16 mouse cellular contexts compared by ENCODE assay signal in genomic region chr1:134942898-134943297, GRCm38 (mm10).
"Had no signal": no experiment of that assay in that cellular context is flagged by ENCODE, and none has a peak within 500 bp of the region (broad histone marks: within the 10 kb centered on the region; RNA-seq: fewer than 3 reads in every experiment).

No protein-coding gene starts in this region.

- H3K4me2 ChIP-seq: neural tube, embryonic 13.5 days; neural tube, embryonic 15.5 days; stomach, embryonic 15.5 days had no signal

- H3K4me3 ChIP-seq: neural tube, embryonic 13.5 days; neural tube, embryonic 15.5 days; stomach, embryonic 15.5 days had no signal

- H3K27ac ChIP-seq: neural tube, embryonic 13.5 days; neural tube, embryonic 15.5 days; stomach, embryonic 15.5 days; stomach, postnatal 0 days had no signal

- DNase-seq: retina, postnatal 1 day; right cerebral cortex, adult 18-20 months; right cerebral cortex, postnatal 14 days; right cerebral cortex, postnatal 25 days; right cerebral cortex, postnatal 4 days; spleen, adult 18-20 months; thymus, adult 18-20 months; thymus, adult 2 months; thymus, postnatal 14 days; thymus, postnatal 25 days; thymus, postnatal 36 days; thymus, postnatal 4 days had no signal

- H3K36me3 ChIP-seq: neural tube, embryonic 15.5 days; stomach, embryonic 15.5 days had no signal

- H3K27me3 ChIP-seq: neural tube, embryonic 13.5 days; neural tube, embryonic 15.5 days; stomach, embryonic 15.5 days had no signal

- H3K9me3 ChIP-seq: neural tube, embryonic 13.5 days; neural tube, embryonic 15.5 days; stomach, embryonic 15.5 days had no signal

- H3K9ac ChIP-seq: neural tube, embryonic 13.5 days; neural tube, embryonic 15.5 days; stomach, embryonic 15.5 days had no signal

- H3K4me1 ChIP-seq: neural tube, embryonic 13.5 days had no signal
